Mouse (Mus musculus): ENCODE measurements around the gene Wnk3. TPM values are rescaled to one million over a fixed set of nuclear protein-coding genes. Genes with fewer than 3 reads are reported as not detected.

Wnk3 gene
- polyA plus RNA-seq, 1 experiment: 4.0 TPM

GRCm38 (mm10) chrX:151343761-151344500, 146.1 kb downstream of the Wnk3 start, which contains the start of gene Fam120c:
TSS of gene Fam120c (plus strand) at chrX:151344175.
- H3K27ac ChIP-seq (ENCODE audit: insufficient read depth, low read length): peak within 1 kb of the TSS; percentile 86
- TF ChIP-seq POLR2A (IDR thresholded peaks at IDR 0.05; ENCODE audit: low read depth, low read length): peak; percentile 58
- TF ChIP-seq CTCF (IDR thresholded peaks at IDR 0.05; ENCODE audit: borderline replicate concordance, insufficient read depth, low read length): no peak
- peak within 1 kb of the TSS; percentile 64 for H3K4me3 ChIP-seq (ENCODE audit: insufficient read depth, low read length)
- H3K4me1 ChIP-seq (ENCODE audit: control insufficient read depth, insufficient read depth, low read length): no peaks in the 10 kb centered on the region

- peak overlapping the region; percentile 48 for H3K27ac ChIP-seq (ENCODE audit: insufficient read depth, low read length)
- TF ChIP-seq POLR2A (IDR thresholded peaks at IDR 0.05; ENCODE audit: low read depth, low read length) (0 out of 2 replicates have a peak, but pooled peaks have one; percentile 37), CTCF (IDR thresholded peaks at IDR 0.05; ENCODE audit: borderline replicate concordance, insufficient read depth, low read length) (no peak)
- peak overlapping the region; percentile 64 for H3K4me3 ChIP-seq (ENCODE audit: insufficient read depth, low read length)
Observed at GRCm38 (mm10) chrX:151344501-151344984, 146.7 kb downstream of the Wnk3 start.

DNA sequence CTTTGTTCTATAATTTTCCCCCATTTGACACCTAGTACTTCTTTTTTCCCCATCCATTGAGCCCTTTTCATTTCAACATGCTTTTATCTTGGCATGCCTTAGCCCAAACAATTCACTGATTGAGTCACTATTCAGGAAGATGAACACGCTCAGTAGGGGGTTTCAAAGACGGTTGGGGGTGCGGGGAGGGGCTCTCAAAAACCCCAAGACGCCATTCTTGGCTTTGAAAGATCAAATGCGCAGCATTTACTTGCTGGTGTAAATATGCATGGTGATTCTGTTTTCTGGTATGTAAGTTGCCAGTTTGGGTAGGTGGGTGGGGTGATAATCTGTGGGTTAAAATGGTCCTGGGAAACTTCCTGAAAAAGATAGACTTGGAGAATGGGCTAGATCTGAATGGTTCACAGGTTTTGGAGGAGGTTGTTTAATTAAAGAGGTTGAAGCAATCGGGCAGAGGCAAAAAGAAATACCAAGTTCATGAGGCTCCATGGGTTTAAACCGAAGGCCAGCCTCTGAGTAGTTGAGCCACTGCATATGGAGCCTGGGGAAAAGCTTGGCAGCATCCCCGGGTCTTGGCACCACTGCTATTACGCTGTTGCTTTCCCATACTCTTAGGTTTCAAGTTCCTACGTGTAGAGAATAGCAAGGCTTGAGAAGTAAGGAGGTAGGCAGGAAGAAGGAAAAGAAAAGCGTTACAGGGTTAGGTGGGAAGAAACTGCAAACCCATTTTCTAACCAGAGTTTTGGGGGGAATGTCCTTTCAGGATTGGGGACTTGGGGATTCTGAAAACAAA, 147.7 kb downstream of the Wnk3 start:
- TF ChIP-seq CTCF (IDR thresholded peaks at IDR 0.05; ENCODE audit: borderline replicate concordance, insufficient read depth, low read length) (no peak), POLR2A (IDR thresholded peaks at IDR 0.05; ENCODE audit: low read depth, low read length) (no peak)
- peak overlapping the region; percentile 65 for H3K27ac ChIP-seq (ENCODE audit: insufficient read depth, low read length)
- no peaks in the 10 kb centered on the region for H3K4me1 ChIP-seq (ENCODE audit: control insufficient read depth, insufficient read depth, low read length)
- H3K4me3 ChIP-seq (ENCODE audit: insufficient read depth, low read length): peak overlapping the region; percentile 64

More at GRCm38 (mm10) chrX:151344501-151344984, 146.7 kb downstream of the Wnk3 start:
- H3K4me1 ChIP-seq (ENCODE audit: control insufficient read depth, insufficient read depth, low read length): no peaks in the 10 kb centered on the region

DNA sequence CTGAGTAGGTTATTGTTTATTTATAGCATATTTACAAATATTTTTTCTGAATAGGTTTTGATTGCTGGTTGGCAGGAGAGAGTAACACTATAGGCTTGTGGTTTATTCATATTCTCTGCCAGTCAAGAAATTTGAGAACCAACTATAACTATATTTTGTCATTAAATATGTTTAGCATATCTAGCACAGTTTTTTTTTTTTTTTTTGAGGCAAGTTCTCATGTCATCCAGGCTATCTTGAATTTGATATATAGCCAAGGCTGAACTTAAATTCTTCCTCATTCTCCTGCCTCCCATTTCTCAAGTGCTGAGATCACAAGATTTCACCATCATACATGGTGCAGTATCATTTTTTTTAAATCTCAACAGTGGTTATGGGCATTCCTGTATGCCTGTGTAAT, 149.4 kb downstream of the Wnk3 start:
- TF ChIP-seq CTCF (IDR thresholded peaks at IDR 0.05; ENCODE audit: borderline replicate concordance, insufficient read depth, low read length): no peak

GRCm38 (mm10) chrX:151349322-151349721, 151.4 kb downstream of the Wnk3 start:
- TF ChIP-seq POLR2A (IDR thresholded peaks at IDR 0.05; ENCODE audit: low read depth, low read length) (no peak), CTCF (IDR thresholded peaks at IDR 0.05; ENCODE audit: borderline replicate concordance, insufficient read depth, low read length) (no peak)
- Histone ChIP-seq H3K4me1 (ENCODE audit: control insufficient read depth, insufficient read depth, low read length) (no peaks in the 10 kb centered on the region), H3K27ac (ENCODE audit: insufficient read depth, low read length) (peak overlapping the region; percentile 18), H3K4me3 (ENCODE audit: insufficient read depth, low read length) (no peak overlapping the region)

More for the DNA sequence above, 149.4 kb downstream of the Wnk3 start:
- no peak overlapping the region for H3K27ac ChIP-seq (ENCODE audit: insufficient read depth, low read length)
- H3K4me3 ChIP-seq (ENCODE audit: insufficient read depth, low read length): no peak overlapping the region
- H3K4me1 ChIP-seq (ENCODE audit: control insufficient read depth, insufficient read depth, low read length): no peaks in the 10 kb centered on the region

Other genes with a start within 250 kb of the Wnk3 start
- 55.1 and 58.2 TPM in 2 replicates for gene Gnl3l, start 180.8 kb upstream of the Wnk3 start, polyA plus RNA-seq (2011; ENCODE audit: insufficient read length, low read depth, missing spikeins)
- 20.1 and 25.0 TPM in 2 replicates for gene Fgd1, start 151.9 kb upstream of the Wnk3 start, polyA plus RNA-seq (2011; ENCODE audit: insufficient read length, low read depth, missing spikeins)
- 25.2 and 29.9 TPM in 2 replicates for gene Tsr2, start 101.5 kb upstream of the Wnk3 start, polyA plus RNA-seq (2011; ENCODE audit: insufficient read length, low read depth, missing spikeins)
- 7.9 and 10.4 TPM in 2 replicates for gene Fam120c, start 146.1 kb downstream of the Wnk3 start, polyA plus RNA-seq (2011; ENCODE audit: insufficient read length, low read depth, missing spikeins)